Mouse (Mus musculus) midbrain, embryonic 16.5 days (tissue): Measurements from ENCODE around the gene Trim65. TPM values are rescaled to one million over a fixed set of nuclear protein-coding genes. Genes with fewer than 3 reads are reported as not detected.

Experiments
- ATAC-seq: fragments of 200-750 bp; cut with Nextera tagmentation; 2 replicates; pipeline ENCODE4 v1.8.0; 2017; ENCODE audit warnings: moderate TSS enrichment
- H3K27ac ChIP-seq: fragments of 300-500 bp; sonication (generic); 2 replicates; pipeline ENCODE4 v1.5.1; 2014; ENCODE audit warnings: mild to moderate bottlenecking, low read length, mixed read lengths
- H3K27me3 ChIP-seq: fragments of 300-500 bp; sonication (generic); 2 replicates; pipeline ENCODE4 v1.6.1; 2014; ENCODE audit warnings: low read depth, low read length, mixed read lengths; ENCODE audit not compliant: control insufficient read depth, insufficient read depth
- H3K36me3 ChIP-seq: fragments of 300-500 bp; sonication (generic); 2 replicates; pipeline ENCODE4 v1.6.1; 2014; ENCODE audit warnings: mild to moderate bottlenecking, low read length, moderate library complexity, mixed read lengths; ENCODE audit not compliant: control insufficient read depth, insufficient read depth
- H3K4me1 ChIP-seq: fragments of 300-500 bp; sonication (generic); 2 replicates; pipeline ENCODE4 v1.6.1; 2014; ENCODE audit warnings: mild to moderate bottlenecking, low read length, mixed read lengths; ENCODE audit not compliant: control insufficient read depth, insufficient read depth
- H3K4me2 ChIP-seq: fragments of 300-500 bp; sonication (generic); 2 replicates; pipeline ENCODE4 v1.6.1; 2014; ENCODE audit warnings: mild to moderate bottlenecking, low read length, mixed read lengths
- H3K4me3 ChIP-seq: fragments of 300-500 bp; sonication (generic); 2 replicates; pipeline ENCODE4 v1.5.1; 2014; ENCODE audit warnings: low read depth, mild to moderate bottlenecking, low read length, moderate library complexity, mixed read lengths
- H3K9ac ChIP-seq: fragments of 300-500 bp; sonication (generic); 2 replicates; pipeline ENCODE4 v1.6.1; 2014; ENCODE audit warnings: low read depth, low read length, mixed read lengths
- H3K9me3 ChIP-seq: fragments of 300-500 bp; sonication (generic); replicated peaks from 2 replicates; pipeline ENCODE4 v1.6.1; 2014; ENCODE audit warnings: mild to moderate bottlenecking, low read length, mixed read lengths; ENCODE audit not compliant: control insufficient read depth, poor library complexity, severe bottlenecking
- WGBS: fragments of 180-500 bp; shearing (Covaris S2); extraction: QIAGEN DNeasy Blood & Tissue Kit; methylation state at CpG from one replicate; pipeline ENCODE4 v1.1.7; 2014; 5-methylcytosine and 5-hydroxymethylcytosine counted together
- polyA plus RNA-seq: library from polyadenylated mRNA; unstranded; fragments of >200 nt; fragmentation: Nextera tagmentation; extraction: Ambion mirVana; gene quantifications from 2 replicates; pipeline ENCODE4 v1.2.1, GENCODE M21; 2015

Gene Trim65
- polyA plus RNA-seq, 1 experiment from 2014 or later = 2.2 TPM

DNA sequence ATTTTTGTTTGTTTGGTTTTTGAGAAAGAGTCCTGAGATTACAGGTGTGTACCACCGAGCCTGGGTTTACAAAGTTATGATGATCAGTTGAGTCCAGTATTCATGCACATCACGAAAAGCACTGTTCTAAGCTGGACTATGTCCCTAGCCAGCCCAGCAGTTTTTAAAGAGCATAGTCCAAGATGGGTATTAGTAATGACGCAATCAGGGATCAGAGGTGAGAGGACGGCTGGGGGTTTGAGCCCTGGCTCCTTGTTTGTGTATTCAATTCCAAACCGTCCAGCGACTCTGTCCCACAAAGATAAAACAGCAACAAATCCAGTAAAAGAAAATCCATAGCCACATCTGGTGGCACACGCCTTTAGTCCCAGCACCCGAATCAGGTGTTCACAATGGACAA, 42.7 kb downstream of the Trim65 start:
- Histone ChIP-seq H3K27ac (no peak overlapping the region), H3K27me3 (no peaks in the 10 kb centered on the region), H3K4me3 (no peak overlapping the region), H3K4me2 (no peak overlapping the region), H3K4me1 (peaks cover 15% of the 10 kb centered on the region), H3K9me3 (no peaks in the 10 kb centered on the region), H3K36me3 (peaks cover 3% of the 10 kb centered on the region; the same call in 1 of the 2 replicates), H3K9ac (peak overlapping the region; percentile 60; the same call in 1 of the 2 replicates)
- WGBS = 84% methylated on average over 8 of the region's 8 CpGs
- no peak for ATAC-seq

DNA sequence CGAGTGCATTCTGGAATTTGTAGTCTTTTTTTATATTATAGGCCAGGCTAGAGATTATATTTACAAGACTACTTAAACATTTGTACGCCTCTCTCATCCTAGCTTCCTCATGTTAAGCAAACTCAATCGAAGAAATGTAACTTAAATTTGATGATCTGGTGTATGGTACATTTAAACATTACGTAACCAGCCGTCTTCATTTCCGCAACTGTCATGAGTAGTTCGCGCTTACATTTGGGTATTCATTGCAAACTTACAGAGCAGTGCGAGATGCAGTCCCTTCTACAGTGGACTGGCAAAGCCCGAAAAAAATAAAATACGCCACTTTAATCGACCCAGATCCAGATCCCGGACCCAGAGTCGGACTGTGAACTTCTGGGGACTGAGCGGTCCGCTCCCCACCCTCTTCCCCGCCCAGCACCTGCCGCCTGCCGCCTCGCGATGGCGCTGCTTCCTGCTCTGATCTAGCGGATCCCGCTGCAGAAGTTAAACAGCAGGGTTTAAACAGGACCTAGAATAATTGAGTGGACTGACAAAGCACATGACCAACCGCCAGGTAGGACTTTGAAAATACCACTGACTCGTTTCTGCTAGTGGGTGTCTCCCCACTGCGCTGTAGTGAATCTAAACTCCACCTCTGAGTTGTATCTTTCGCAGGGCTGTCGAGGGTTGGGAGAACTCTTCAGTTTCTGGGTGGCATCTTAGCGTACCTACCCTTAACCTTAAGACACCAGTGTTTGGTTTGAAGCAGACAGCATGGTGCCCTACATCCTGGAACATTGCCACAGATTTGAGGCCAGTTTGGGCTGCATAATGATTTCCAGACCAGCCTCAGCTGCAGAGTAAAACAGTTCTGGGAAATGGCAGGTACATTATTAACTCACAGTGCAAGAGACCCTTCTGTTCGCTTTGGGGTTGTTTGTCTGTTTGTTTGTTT, 43.5 kb downstream of the Trim65 start:
- 5% methylated on average over 31 of the region's 31 CpGs for WGBS
- H3K4me2 ChIP-seq = peak overlapping the region; percentile 71
- H3K36me3 ChIP-seq = peaks cover 4% of the 10 kb centered on the region
- H3K4me3 ChIP-seq = peak overlapping the region; percentile 51
- no peaks in the 10 kb centered on the region for H3K27me3 ChIP-seq
- peaks cover 15% of the 10 kb centered on the region for H3K4me1 ChIP-seq
- H3K9ac ChIP-seq = peak overlapping the region; percentile 60
- H3K27ac ChIP-seq = peak overlapping the region; percentile 74
- H3K9me3 ChIP-seq = no peaks in the 10 kb centered on the region
- peak; percentile 85 for ATAC-seq

GRCm38 (mm10) chr11:116086258-116087193, 44.4 kb downstream of the Trim65 start, which contains the start of gene Wbp2:
Gene Wbp2 (minus strand): TSS chr11:116086995.
- H3K4me3 ChIP-seq = peak within 1 kb of the TSS; percentile 51
- H3K27ac ChIP-seq = peak within 1 kb of the TSS; percentile 74
- peaks cover 15% of the 10 kb centered on the region for H3K4me1 ChIP-seq
- H3K9me3 ChIP-seq = no peaks in the 10 kb centered on the region
- 4% methylated on average over 38 of the region's 43 CpGs for WGBS
- H3K36me3 ChIP-seq = peaks cover 5% of the 10 kb centered on the region
- H3K9ac ChIP-seq = peak within 1 kb of the TSS; percentile 60
- H3K27me3 ChIP-seq = no peaks in the 10 kb centered on the region
- H3K4me2 ChIP-seq = peak within 1 kb of the TSS; percentile 71
- peak; percentile 97 for ATAC-seq

DNA sequence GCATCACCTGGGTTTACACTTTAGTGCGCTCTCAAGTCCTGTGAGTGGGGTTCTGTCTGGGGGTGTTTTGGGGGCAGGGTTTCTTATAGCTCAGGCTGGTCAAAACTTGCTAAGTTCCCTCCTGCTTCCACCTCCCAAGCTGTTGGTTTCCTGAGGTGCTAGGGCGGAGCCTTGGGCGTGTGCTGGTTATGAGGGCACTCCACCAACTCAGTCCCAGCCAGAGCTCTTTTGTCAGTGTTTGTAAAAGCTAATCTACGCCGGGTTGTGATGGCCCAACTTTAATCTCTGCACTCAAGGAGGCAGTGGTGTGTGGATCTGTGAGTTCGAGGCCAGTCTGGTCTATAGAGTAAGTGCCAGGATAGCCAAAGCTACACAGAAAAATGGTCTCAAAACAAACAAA, 46.8 kb downstream of the Trim65 start:
- Histone ChIP-seq H3K27ac (no peak overlapping the region), H3K4me1 (peaks cover 15% of the 10 kb centered on the region), H3K27me3 (no peaks in the 10 kb centered on the region), H3K4me3 (no peak overlapping the region), H3K9me3 (no peaks in the 10 kb centered on the region), H3K9ac (no peak overlapping the region), H3K36me3 (peaks cover 12% of the 10 kb centered on the region), H3K4me2 (no peak overlapping the region)
- 92% methylated on average over 6 of the region's 6 CpGs for WGBS
- ATAC-seq = no peak

DNA sequence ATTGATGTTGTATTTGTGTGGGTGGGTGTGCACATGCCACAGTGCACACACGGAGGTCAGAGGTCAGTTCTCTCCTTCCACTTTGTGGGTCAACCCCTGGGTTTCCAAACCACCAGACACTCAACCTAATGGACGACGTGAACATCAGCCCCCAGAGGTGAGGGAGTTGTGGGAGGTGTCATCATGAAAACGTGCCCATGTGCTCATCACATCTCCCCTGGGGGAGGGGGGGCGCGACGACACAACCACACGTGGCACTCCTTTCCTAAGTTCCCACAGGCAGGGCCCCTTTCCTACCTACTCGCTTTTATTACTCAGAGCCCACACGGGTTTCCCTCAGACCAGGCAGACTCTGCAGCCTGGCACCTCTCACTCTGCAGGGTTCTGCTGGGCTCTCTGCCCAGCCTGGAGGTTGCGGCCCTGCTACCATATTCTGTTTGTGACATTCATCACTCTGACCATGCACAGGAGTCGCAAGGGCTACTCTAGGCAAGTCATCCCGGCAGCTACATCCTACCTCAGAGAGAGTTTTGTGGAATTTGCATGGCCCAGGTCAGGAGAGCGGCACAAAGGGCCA, 47.7 kb downstream of the Trim65 start:
- Histone ChIP-seq H3K27me3 (no peaks in the 10 kb centered on the region), H3K36me3 (peaks cover 14% of the 10 kb centered on the region), H3K9ac (no peak overlapping the region), H3K27ac (no peak overlapping the region), H3K4me3 (no peak overlapping the region), H3K4me2 (no peak overlapping the region), H3K9me3 (no peaks in the 10 kb centered on the region), H3K4me1 (peaks cover 15% of the 10 kb centered on the region)
- no peak for ATAC-seq
- WGBS = 89% methylated on average over 14 of the region's 14 CpGs

DNA sequence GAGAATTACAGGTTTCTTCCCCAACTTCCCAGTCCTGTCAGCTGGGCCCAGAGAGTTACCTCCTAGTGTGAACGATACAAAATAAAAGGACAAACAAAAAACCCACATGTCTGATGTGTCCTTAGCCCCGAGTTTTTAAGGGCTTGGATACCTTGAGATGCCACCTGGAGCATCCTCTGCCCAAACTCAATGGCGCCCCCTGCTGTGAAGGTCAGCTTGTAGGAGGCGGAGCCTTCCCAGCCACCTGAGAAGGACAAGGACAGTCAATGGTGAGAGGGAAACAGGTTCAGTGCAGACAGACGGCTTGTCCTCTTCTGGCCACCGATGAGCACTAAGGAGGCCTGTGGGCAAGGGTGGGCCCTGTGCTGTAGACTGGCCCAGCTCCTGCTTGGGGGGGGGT, 49.8 kb downstream of the Trim65 start:
- Histone ChIP-seq H3K4me2 (no peak overlapping the region), H3K9ac (no peak overlapping the region)
- 69% methylated on average over 6 of the region's 6 CpGs for WGBS

DNA sequence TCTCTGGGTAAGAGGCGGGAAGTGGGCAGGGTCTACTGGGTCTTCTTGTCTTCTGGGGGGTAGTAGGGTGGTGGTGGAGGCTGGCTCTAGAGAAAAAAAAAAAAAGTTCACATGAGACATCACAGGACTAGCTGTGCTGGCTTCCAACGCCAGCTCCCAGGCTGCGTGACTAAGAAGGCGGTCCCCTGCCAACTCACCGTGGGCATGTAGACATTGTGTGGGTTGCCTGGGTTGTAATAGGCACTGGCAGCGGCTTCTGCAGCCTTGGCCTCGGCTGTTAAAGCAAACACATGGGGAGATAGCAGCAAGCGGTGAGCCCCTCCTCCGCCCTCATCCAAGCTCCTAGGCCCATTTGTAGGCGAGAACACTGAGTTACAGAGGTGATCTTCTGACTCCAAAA, 51.4 kb downstream of the Trim65 start:
- H3K4me1 ChIP-seq = no peaks in the 10 kb centered on the region
- no peak overlapping the region for H3K4me2 ChIP-seq
- no peak for ATAC-seq
- no peak overlapping the region for H3K9ac ChIP-seq
- no peaks in the 10 kb centered on the region for H3K27me3 ChIP-seq
- H3K9me3 ChIP-seq = no peaks in the 10 kb centered on the region
- peaks cover 14% of the 10 kb centered on the region for H3K36me3 ChIP-seq
- H3K27ac ChIP-seq = no peak overlapping the region
- 68% methylated on average over 10 of the region's 10 CpGs for WGBS
- H3K4me3 ChIP-seq = no peak overlapping the region

More for the DNA sequence above, 49.8 kb downstream of the Trim65 start:
- Histone ChIP-seq H3K9me3 (no peaks in the 10 kb centered on the region), H3K27me3 (no peaks in the 10 kb centered on the region), H3K4me3 (no peak overlapping the region), H3K4me1 (peaks cover 9% of the 10 kb centered on the region), H3K27ac (no peak overlapping the region), H3K36me3 (peaks cover 14% of the 10 kb centered on the region)
- no peak for ATAC-seq

GRCm38 (mm10) chr11:116078676-116079320, 52.1 kb downstream of the Trim65 start:
- Histone ChIP-seq H3K4me2 (no peak overlapping the region), H3K4me1 (no peaks in the 10 kb centered on the region), H3K9me3 (no peaks in the 10 kb centered on the region), H3K9ac (no peak overlapping the region), H3K36me3 (peaks cover 14% of the 10 kb centered on the region), H3K27ac (no peak overlapping the region), H3K4me3 (no peak overlapping the region), H3K27me3 (no peaks in the 10 kb centered on the region)
- no peak for ATAC-seq
- WGBS = 13% methylated on average over 10 of the region's 10 CpGs
